Mouse (Mus musculus) heart, postnatal 10 days (tissue): Measurements from ENCODE around the gene Terf2ip. TPM values are rescaled to one million over a fixed set of nuclear protein-coding genes. Genes with fewer than 3 reads are reported as not detected.

Experiments used
- DNase-seq, 2 experiments: peaks; one replicate each; pipeline ENCODE4 v3.0.0; 2021
- intact Hi-C: fragments of 180-260 bp; cut with DNase I; formaldehyde crosslinking; loops from one replicate; pipeline ENCODE4 v1.15.1; 2025
- total RNA-seq, 2 experiments: library from RNA; stranded (reverse); gene quantifications; 2 replicates each; pipeline ENCODE4 v1.2.3; 2021

Terf2ip gene
- total RNA-seq, result 10 to 100 TPM; 12.8 to 13.6 TPM

GRCm38 (mm10) chr8:112010997-112011815 is at the start of gene Terf2ip, which contains the start of gene Kars:
TSS of gene Terf2ip (plus strand) at chr8:112011398.
TSS of gene Kars (minus strand) at chr8:112011323.
- peak; percentile 96 to 98 for DNase-seq
- intact Hi-C loops, result no loop called here

GRCm38 (mm10) chr8:111962589-111962988 is 48.6 kb upstream of the Terf2ip start:
- DNase-seq, result peak in 1 of 2 experiments; percentile 22

GRCm38 (mm10) chr8:111963091-111963490 is 48.1 kb upstream of the Terf2ip start:
- intact Hi-C loops, result no loop called here
- DNase-seq, result no peak

More at GRCm38 (mm10) chr8:111962589-111962988, 48.6 kb upstream of the Terf2ip start:
- intact Hi-C loops, result no loop called here

- no peak for DNase-seq
- intact Hi-C loops, result no loop called here
Observed at GRCm38 (mm10) chr8:111963546-111963945, 47.7 kb upstream of the Terf2ip start.

GRCm38 (mm10) chr8:111964351-111964750 is 46.8 kb upstream of the Terf2ip start:
- intact Hi-C loops, result no loop called here
- DNase-seq, result no peak

- intact Hi-C loops, result no loop called here
- DNase-seq, result no peak
Observed at GRCm38 (mm10) chr8:111964849-111965561, 46.2 kb upstream of the Terf2ip start.

GRCm38 (mm10) chr8:111967246-111967870 is 43.8 kb upstream of the Terf2ip start:
- no peak for DNase-seq
- intact Hi-C loops, result no loop called here

GRCm38 (mm10) chr8:111968541-111968940 is 42.7 kb upstream of the Terf2ip start:
- intact Hi-C loops, result no loop called here
- no peak for DNase-seq

GRCm38 (mm10) chr8:111968991-111969390 is 42.2 kb upstream of the Terf2ip start:
- intact Hi-C loops, result no loop called here
- DNase-seq, result no peak

- no peak for DNase-seq
- intact Hi-C loops, result no loop called here
Observed at GRCm38 (mm10) chr8:111974138-111974537, 37.1 kb upstream of the Terf2ip start.

- intact Hi-C loops, result no loop called here
Observed at GRCm38 (mm10) chr8:111975706-111976105, 35.5 kb upstream of the Terf2ip start.

GRCm38 (mm10) chr8:111976326-111976725 is 34.9 kb upstream of the Terf2ip start:
- intact Hi-C loops, result no loop called here

More at GRCm38 (mm10) chr8:111975706-111976105, 35.5 kb upstream of the Terf2ip start:
- DNase-seq, result no peak

GRCm38 (mm10) chr8:111978147-111978546 is 33.1 kb upstream of the Terf2ip start:
- peak in 1 of 2 experiments; percentile 42 for DNase-seq
- intact Hi-C loops, result no loop called here

More at GRCm38 (mm10) chr8:111976326-111976725, 34.9 kb upstream of the Terf2ip start:
- DNase-seq, result no peak

GRCm38 (mm10) chr8:111982116-111982515 is 29.1 kb upstream of the Terf2ip start:
- intact Hi-C loops, result no loop called here
- no peak for DNase-seq

GRCm38 (mm10) chr8:111984511-111984910 is 26.7 kb upstream of the Terf2ip start:
- intact Hi-C loops, result no loop called here

GRCm38 (mm10) chr8:111989911-111990310 is 21.3 kb upstream of the Terf2ip start:
- intact Hi-C loops, result loop anchor here (1.0 to 5.0 kb wide), 4 partner anchors 48 to 313 kb away; partner anchors contain the start of genes Gabarapl2 and Tmem231
- peak; percentile 77 to 88 for DNase-seq

More at GRCm38 (mm10) chr8:111984511-111984910, 26.7 kb upstream of the Terf2ip start:
- no peak for DNase-seq

GRCm38 (mm10) chr8:111991278-111991677 is 19.9 kb upstream of the Terf2ip start:
- intact Hi-C loops, result loop anchor here (5.0 kb wide), 2 partner anchors 49 to 314 kb away; partner anchors contain the start of gene Gabarapl2
- DNase-seq, result no peak

- DNase-seq, result peak; percentile 86 to 92
- intact Hi-C loops, result loop anchor here (5.0 kb wide), 2 partner anchors 50 to 315 kb away; partner anchors contain the start of gene Gabarapl2
Observed at GRCm38 (mm10) chr8:111992013-111992702, 19.0 kb upstream of the Terf2ip start, which contains the start of gene Adat1. TSS of gene Adat1 (minus strand) at chr8:111992302.

- intact Hi-C loops, result loop anchor here (5.0 kb wide), 2 partner anchors 50 to 315 kb away; partner anchors contain the start of gene Gabarapl2
- no peak for DNase-seq
Observed at GRCm38 (mm10) chr8:111992703-111993039, 18.5 kb upstream of the Terf2ip start.

- intact Hi-C loops, result no loop called here
- no peak for DNase-seq
Observed at GRCm38 (mm10) chr8:112004754-112005153, 6.4 kb upstream of the Terf2ip start.
